Mouse (Mus musculus) layer of hippocampus, postnatal 14 days (tissue): ENCODE results near the gene Kpna7. TPM values are rescaled to one million over a fixed set of nuclear protein-coding genes. Genes with fewer than 3 reads are reported as not detected.
A peak's percentile ranks its signal among the peaks of the same experiment; 100 is the strongest.
"Not testable (repeated sequence)": the region's sequence is repeated elsewhere in the genome, so short reads cannot be mapped to it uniquely, and the experiment has no call there.

Source experiments
- DNase-seq, 2 experiments: peaks; one replicate each; pipeline ENCODE4 v3.0.0; 2021 to 2022; ENCODE audit warnings: low spot score in 2 of 2, mixed read lengths in 1 of 2
- long read RNA-seq, 2 experiments: library from polyadenylated mRNA; stranded (forward); transcript quantifications; one replicate each; pipeline ENCODE4 v2.0.0; 2021
- total RNA-seq, 2 experiments: library from RNA; stranded (reverse); gene quantifications; 2 replicates each; pipeline ENCODE4 v1.2.3; 2021

Kpna7 gene
- total RNA-seq, result not detected
- long read RNA-seq, experiment 1, result 0 reads
- long read RNA-seq, experiment 2, result 0 reads

DNA sequence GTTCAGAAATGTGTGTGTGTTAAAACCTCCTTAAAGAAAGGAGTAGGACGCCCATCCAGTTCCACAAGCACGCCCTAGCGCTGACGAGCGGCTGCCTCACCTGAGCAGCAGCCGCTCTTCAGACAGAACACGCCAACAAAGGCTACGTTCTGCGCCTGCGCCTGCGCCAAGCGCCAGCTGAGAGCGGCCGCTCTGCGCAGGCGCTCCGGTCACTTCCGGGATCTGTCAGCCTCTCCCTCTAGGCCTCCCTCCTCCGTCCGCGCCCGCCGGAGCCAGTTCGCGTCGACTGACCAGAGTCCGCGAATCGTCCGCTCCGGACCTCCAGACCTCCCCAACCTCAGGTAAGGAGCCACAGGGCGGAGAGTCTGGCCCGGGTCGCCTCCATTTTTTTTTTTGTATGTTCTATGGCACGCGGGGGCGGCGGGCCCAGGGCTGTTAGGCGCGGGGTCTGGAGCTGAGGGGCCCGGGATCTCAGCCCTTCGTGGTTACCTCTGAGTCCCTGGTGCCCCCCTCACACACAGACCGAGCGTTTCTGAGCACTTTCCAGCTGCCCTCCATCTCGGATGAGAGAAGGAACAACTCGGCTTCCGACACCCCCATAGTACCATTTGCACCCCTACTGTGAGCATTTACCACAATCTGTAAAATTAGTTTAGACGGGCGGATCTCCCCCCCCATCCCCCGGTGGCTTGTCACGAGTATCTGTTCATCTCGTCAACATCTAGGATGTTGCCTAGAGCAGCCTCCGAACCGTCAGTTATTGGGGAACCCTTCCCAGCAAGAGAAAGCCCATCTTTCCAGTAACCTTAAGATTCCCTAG, at the start of gene Kpna7, which contains the start of gene Arpc1a:
Gene Kpna7, minus strand, starts transcription at position 399 of the 820 bp plus-strand sequence.
Gene Arpc1a, plus strand, starts transcription at position 199 of the 820 bp plus-strand sequence.
- DNase-seq, result peak; percentile 87 to 91

- not testable (repeated sequence) for DNase-seq
Observed at GRCm38 (mm10) chr5:145133275-145133674, 49.4 kb upstream of the Kpna7 start.

- no peak for DNase-seq
Observed at GRCm38 (mm10) chr5:145130995-145131394, 47.2 kb upstream of the Kpna7 start.

DNA sequence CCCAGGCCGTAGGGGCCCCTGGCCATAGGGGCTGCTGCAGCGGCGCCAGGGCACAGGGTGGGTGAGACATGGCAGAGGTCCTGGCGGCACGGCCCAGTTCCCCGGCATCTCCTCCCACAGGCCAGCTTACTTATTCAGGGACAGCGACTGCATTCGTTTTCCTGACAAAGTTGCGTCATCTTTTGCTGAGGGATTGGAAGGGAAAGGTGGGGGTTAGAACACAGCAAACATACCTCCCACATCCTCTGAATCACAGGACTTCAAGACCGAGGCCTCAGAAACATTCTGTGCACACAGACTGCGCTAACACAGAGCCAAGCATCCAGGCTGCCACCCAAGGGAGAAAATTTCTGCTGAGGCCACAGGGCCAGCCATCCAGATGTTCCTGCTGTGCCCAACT, 46.4 kb upstream of the Kpna7 start:
- DNase-seq, result peak; percentile 22 to 48

DNA sequence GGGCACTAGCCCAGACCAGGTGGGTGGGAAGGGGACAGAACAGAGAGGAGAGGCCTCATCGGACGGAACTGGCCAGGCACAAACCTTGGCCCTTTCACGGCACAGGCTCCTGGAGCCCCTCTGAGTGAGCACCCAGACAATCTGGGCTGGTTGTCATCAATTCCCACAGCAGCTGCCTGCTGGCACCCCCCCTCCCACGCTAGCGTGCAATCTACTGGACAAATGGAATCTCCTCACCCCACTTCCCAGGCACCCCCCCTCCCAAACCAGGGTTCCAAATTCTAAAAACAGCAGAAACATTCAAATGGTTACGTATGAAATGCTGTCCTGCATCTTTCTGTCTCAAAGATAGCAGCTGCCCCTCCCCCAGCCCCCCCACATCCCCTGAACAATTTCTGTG, 45.9 kb upstream of the Kpna7 start:
- not testable (repeated sequence) for DNase-seq

DNA sequence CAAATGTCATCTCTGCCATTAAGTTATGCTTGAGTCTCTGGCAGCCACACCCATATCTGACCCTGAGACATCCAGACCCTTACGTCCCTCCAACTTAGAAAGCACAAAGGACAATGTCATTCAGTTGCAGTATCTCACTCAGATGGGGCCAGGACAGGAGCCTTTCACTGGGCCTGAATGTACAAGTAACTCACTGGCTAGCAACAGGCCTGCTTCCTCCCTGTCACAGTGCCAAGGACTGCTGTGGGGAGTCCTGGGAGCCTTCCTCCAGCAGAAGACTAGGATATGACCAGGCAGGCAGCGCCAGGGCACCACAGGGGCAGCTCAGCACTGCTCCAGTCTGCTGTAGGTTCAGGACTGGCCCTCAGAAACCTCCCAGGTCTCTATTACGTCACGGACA, 45.3 kb upstream of the Kpna7 start:
- no peak for DNase-seq

GRCm38 (mm10) chr5:145126580-145126979, 42.8 kb upstream of the Kpna7 start:
- DNase-seq, result no peak

DNA sequence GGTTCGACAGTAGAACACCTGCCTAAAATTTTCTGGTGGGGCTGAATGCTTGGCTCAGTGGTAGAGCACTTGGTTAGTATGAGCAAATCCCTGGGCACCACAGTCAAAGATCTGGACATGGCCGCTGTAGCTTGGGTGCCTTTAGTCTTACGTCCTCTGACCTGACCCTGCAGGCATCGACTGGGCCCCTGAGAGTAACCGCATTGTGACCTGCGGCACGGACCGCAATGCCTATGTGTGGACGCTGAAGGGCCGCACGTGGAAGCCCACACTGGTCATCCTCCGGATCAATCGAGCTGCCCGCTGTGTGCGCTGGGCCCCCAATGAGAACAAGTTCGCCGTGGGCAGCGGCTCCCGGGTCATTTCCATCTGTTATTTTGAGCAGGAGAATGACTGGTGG, 39.6 kb upstream of the Kpna7 start:
- DNase-seq, result no peak

DNA sequence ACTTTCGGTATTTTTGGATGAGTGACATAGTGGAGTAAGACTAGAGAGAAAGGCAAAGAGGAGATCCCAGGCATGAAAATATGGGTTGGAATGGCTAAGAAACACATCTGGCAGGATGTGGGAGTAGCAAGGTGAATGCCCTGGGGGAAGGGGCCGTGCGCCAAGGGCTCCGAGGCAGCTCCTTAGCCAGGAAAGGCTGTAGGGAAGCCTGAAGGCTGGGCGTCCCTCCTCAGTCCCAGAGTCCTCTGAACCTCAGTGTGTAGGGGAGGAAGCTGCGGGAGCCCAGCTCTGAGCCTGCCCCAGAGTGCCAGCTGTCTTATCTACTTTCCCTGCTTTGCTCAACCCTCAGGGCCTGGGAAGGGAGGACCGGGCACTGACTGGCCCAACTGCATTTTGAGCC, 37.1 kb upstream of the Kpna7 start:
- no peak for DNase-seq

GRCm38 (mm10) chr5:145119385-145119784, 35.6 kb upstream of the Kpna7 start:
- DNase-seq, result no peak

GRCm38 (mm10) chr5:145118461-145118860, 34.6 kb upstream of the Kpna7 start:
- DNase-seq, result no peak

DNA sequence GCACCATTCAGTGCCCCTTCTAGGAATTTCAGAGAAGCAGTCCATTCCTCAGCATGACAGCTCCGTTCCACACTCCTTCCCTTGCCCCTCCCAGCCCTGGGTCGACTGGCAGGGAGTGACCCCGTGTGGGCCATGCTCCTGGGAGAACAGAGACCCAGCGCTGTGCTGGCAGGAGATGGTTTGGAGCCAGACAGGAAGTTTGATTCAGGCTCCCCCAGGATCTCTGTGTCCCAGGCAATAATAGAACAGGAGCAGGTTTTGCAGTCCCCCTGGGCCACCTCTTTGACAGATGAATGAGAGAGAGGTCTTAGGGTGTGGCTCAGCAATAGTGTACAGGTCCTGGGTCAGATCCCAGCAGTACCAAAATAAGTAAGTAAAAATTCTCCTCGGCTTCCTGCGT, 34.2 kb upstream of the Kpna7 start:
- no peak for DNase-seq

GRCm38 (mm10) chr5:145116916-145117315, 33.1 kb upstream of the Kpna7 start:
- DNase-seq, result peak in 1 of 2 experiments; percentile 65

DNA sequence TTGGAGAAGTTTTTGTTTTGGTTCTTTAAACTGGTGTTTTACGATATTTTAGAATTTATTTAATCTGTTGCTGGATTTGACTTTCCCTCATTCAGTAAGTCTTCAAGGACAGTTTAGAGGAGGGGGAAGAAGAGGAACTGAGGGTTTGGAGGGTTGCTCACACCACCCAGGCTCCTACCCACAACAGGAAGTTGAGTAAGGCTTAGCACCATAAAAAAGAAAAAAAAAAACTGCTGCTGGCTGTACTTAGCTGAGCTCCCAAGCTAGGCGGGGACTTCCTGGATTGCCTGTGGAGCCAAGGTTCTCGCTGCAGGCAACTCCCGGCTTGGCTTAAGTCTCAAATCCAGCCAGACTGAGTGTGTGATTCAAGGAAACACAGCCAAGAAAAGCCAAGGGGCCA, 32.5 kb upstream of the Kpna7 start:
- DNase-seq, result no peak

DNA sequence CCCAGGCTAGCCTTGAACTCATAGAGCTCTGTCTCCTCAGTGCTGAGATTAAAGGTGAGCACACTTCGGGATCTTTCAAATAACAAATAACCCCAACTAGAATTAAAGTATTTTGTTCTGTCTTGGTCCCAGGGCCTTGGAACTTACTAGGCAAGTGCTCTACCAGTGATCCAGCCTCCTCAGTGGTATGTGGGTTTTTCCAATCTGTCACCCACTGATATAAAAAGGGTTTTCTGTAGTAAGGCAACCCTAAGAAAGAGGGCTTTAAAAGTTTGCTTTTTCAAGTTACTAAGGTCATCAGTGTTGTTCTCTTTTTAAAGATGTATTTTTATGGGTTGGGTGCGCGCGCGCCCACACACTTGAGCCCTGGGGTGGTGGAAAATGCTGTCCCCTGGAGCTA, 31.9 kb upstream of the Kpna7 start:
- no peak for DNase-seq

GRCm38 (mm10) chr5:145114606-145115473, 31.0 kb upstream of the Kpna7 start:
- DNase-seq, result peak in 1 of 2 experiments; percentile 48

DNA sequence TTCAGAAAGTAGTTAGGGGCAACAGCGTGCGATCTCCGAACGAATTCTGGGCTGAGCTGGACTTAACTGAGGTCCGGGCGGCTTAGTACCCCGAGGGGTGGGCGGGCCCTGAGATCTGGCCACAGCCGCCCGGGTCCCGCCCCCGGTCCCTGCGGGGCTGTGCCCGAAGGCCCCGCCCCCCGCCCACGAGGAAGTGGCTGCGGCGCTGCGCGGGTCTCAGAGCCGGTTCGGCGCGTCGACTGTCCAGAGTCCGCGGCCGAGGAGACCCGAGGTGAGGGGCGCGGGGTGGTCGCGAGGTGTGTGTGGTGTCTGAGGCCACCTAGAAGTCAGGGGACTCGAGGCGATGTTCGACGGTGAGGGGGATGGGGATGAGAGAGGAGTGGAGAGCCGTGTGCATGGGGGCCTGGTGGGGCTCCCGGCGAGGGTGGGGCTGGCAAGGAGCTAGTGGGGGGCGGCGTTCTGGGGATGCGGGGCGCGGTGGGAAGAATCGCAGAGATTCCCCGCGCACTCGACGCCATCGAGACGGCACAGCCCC, 30.3 kb upstream of the Kpna7 start, which contains the start of gene Arpc1b:
Gene Arpc1b, plus strand, starts transcription at position 145 of the 535 bp plus-strand sequence.
- DNase-seq, result no peak

DNA sequence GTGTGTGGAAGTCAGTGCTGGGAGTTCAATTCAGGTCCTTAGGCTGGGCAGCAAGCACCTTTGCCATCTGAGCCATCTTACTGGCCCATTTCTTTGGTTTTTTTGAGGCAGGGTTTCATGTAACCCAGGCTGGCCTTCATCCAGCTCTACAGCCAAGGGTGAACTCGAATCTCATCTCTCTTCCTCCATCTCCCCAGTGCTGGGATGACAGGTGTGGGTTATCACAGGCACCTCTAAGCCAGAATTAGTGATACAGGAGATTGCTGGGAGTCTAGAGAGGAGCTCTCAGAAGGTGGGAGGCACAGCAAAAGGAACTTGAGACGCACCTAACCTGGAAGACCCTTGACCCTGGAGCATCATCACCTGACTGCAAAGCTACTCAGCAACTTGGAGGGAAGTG, 29.6 kb upstream of the Kpna7 start:
- DNase-seq, result no peak

DNA sequence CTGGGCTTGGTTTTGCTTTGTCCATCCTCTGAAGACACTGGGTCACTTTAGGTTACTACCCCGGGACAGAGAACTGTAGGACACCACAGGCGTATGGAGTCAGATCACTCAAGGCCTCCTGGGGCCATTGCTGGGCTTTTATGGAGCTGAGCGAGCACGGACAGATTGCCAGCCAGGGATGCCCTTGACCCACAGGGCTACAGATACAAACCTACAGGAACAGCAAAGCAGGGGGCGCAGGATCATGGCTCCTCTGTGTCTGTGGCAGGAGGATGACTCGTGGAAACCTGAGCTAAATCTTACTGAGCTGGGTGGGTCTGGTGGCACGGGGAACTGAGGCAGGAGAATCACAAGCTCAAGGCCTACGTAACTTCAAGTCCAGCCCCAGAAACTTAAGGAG, 28.7 kb upstream of the Kpna7 start:
- DNase-seq, result no peak

- no peak for DNase-seq
Observed at GRCm38 (mm10) chr5:145110401-145110800, 26.6 kb upstream of the Kpna7 start.

GRCm38 (mm10) chr5:145105694-145106275, 22.0 kb upstream of the Kpna7 start:
- DNase-seq, result no peak
